19 mouse cellular contexts compared by ENCODE assay signal in genomic region chr16:7076707-7077106, GRCm38 (mm10).
"Had no signal": no experiment of that assay in that cellular context is flagged by ENCODE, and none has a peak within 500 bp of the region (broad histone marks: within the 10 kb centered on the region; RNA-seq: fewer than 3 reads in every experiment).

No protein-coding gene starts in this region.

- H3K27me3 ChIP-seq: midbrain, embryonic 12.5 days; neural tube, embryonic 13.5 days; neural tube, embryonic 15.5 days; stomach, embryonic 15.5 days had no signal

- H3K36me3 ChIP-seq: midbrain, embryonic 10.5 days; midbrain, embryonic 12.5 days; neural tube, embryonic 13.5 days; neural tube, embryonic 15.5 days; stomach, embryonic 15.5 days had no signal

- H3K4me3 ChIP-seq: midbrain, embryonic 10.5 days; midbrain, embryonic 12.5 days; myocyte; neural tube, embryonic 13.5 days; neural tube, embryonic 15.5 days; stomach, embryonic 15.5 days had no signal

- DNase-seq: lung, adult 18-20 months; lung, embryonic 14.5 days; lung, postnatal 10 days; lung, postnatal 4 days; midbrain, embryonic 14.5 days; retina, postnatal 1 day; right cerebral cortex, adult 18-20 months; right cerebral cortex, postnatal 25 days; right cerebral cortex, postnatal 4 days; thymus, adult 18-20 months; thymus, postnatal 14 days; thymus, postnatal 36 days had no signal

- H3K9ac ChIP-seq: lung, embryonic 14.5 days; midbrain, embryonic 12.5 days; neural tube, embryonic 13.5 days; neural tube, embryonic 15.5 days; stomach, embryonic 15.5 days had no signal

- H3K27ac ChIP-seq: midbrain, embryonic 10.5 days; midbrain, embryonic 12.5 days; neural tube, embryonic 13.5 days; neural tube, embryonic 15.5 days; stomach, embryonic 15.5 days; stomach, postnatal 0 days had no signal

- H3K4me1 ChIP-seq: midbrain, embryonic 10.5 days; midbrain, embryonic 12.5 days; stomach, embryonic 15.5 days had no signal
